Mouse (Mus musculus) ES-E14 (cell line): ENCODE measurements around the gene Sidt1. TPM values are rescaled to one million over a fixed set of nuclear protein-coding genes. Genes with fewer than 3 reads are reported as not detected.

Source experiments
- DNase-seq: peaks from one replicate; pipeline ENCODE4 v3.0.0-alpha.2; 2013; ENCODE audit warnings: low read depth, low spot score
- H3K27ac ChIP-seq: 2 replicates; pipeline ENCODE4 v1.5.1; 2012; ENCODE audit warnings: low read depth, mild to moderate bottlenecking, low read length, moderate library complexity, mixed read lengths; ENCODE audit not compliant: poor library complexity, insufficient read depth, severe bottlenecking
- H3K36me3 ChIP-seq: 2 replicates; pipeline ENCODE4 v1.6.1; 2012; ENCODE audit warnings: mild to moderate bottlenecking, low read length, moderate library complexity, mixed read lengths; ENCODE audit not compliant: control insufficient read depth, poor library complexity, insufficient read depth, severe bottlenecking
- H3K4me1 ChIP-seq, 2 experiments: fragments of 150-350 bp in 1 of 2; sonication (generic) in 1 of 2; 2 replicates each; pipeline ENCODE4 v1.6.1; 2012; ENCODE audit warnings: low read length in 2 of 2, mild to moderate bottlenecking in 1 of 2, mixed read lengths in 1 of 2; ENCODE audit not compliant: control insufficient read depth in 2 of 2, insufficient read depth in 2 of 2, poor library complexity in 1 of 2
- H3K4me3 ChIP-seq, 2 experiments: fragments of 150-350 bp in 1 of 2; sonication (generic) in 1 of 2; 2 replicates each; pipeline ENCODE4 v1.5.1; 2012; ENCODE audit warnings: low read length in 2 of 2, low read depth in 1 of 2, mild to moderate bottlenecking in 1 of 2, mixed read lengths in 1 of 2; ENCODE audit not compliant: insufficient read depth in 1 of 2, poor library complexity in 1 of 2, severe bottlenecking in 1 of 2
- H3K9ac ChIP-seq: 2 replicates; pipeline ENCODE4 v1.6.1; 2012; ENCODE audit warnings: low read depth, mild to moderate bottlenecking, low read length, mixed read lengths; ENCODE audit not compliant: poor library complexity, insufficient read depth, severe bottlenecking
- H3K9me3 ChIP-seq: fragments of 150-350 bp; sonication (generic); 2 replicates; pipeline ENCODE4 v1.6.1; 2012; ENCODE audit warnings: low read depth, mild to moderate bottlenecking, low read length; ENCODE audit not compliant: control insufficient read depth, insufficient read depth
- CHD2 ChIP-seq: IDR thresholded peaks from 2 replicates; pipeline ENCODE4 v1.6.1; 2014; ENCODE audit warnings: mild to moderate bottlenecking, low read depth, low read length, inconsistent platforms
- HCFC1 ChIP-seq: IDR thresholded peaks from 2 replicates; pipeline ENCODE4 v1.6.1; 2012; ENCODE audit warnings: low read length, inconsistent platforms, borderline replicate concordance; ENCODE audit not compliant: insufficient read depth
- MAFK ChIP-seq: IDR thresholded peaks from 2 replicates; pipeline ENCODE4 v1.6.1; 2014; ENCODE audit warnings: mild to moderate bottlenecking, low read depth, low read length, inconsistent platforms; ENCODE audit not compliant: insufficient read depth
- ZC3H11A ChIP-seq: IDR thresholded peaks from 2 replicates; pipeline ENCODE4 v1.6.1; 2012; ENCODE audit warnings: low read depth, mild to moderate bottlenecking, inconsistent platforms, low read length, borderline replicate concordance
- ZNF384 ChIP-seq: IDR thresholded peaks from 2 replicates; pipeline ENCODE4 v1.6.1; 2012; ENCODE audit warnings: low read depth, low read length, inconsistent platforms
- in situ Hi-C, 2 experiments: fragments of 600-800 bp; cut with MboI; formaldehyde crosslinking; loops; one replicate each; pipeline ENCODE4 v1.15.1; 2025; ENCODE audit warnings: low sequenced_read_pairs in 2 of 2, inconsistent platforms in 1 of 2; ENCODE audit not compliant: unreplicated experiment in 2 of 2
- total RNA-seq: library from RNA; depleted of rRNA; stranded (reverse); fragments of 300-350 nt; gene quantifications from 2 replicates; pipeline ENCODE4 v1.2.3, GENCODE M21; 2012

Sidt1 gene
- total RNA-seq, 1 experiment = 0.40 TPM

GRCm38 (mm10) chr16:44271371-44272038 is 61.5 kb downstream of the Sidt1 start:
- DNase-seq = no peak
- Histone ChIP-seq H3K27ac (no peak overlapping the region), H3K36me3 (no peaks in the 10 kb centered on the region), H3K9me3 (no peaks in the 10 kb centered on the region), H3K4me1 (no peaks in the 10 kb centered on the region), H3K4me3 (no peak overlapping the region), H3K9ac (no peak overlapping the region)
- in situ Hi-C loops = no loop called here
- TF ChIP-seq HCFC1 (no peak), MAFK (no peak), ZC3H11A (no peak), ZNF384 (no peak), CHD2 (no peak)

GRCm38 (mm10) chr16:44270606-44271005 is 62.4 kb downstream of the Sidt1 start:
- Histone ChIP-seq H3K9me3 (no peaks in the 10 kb centered on the region), H3K27ac (no peak overlapping the region), H3K36me3 (no peaks in the 10 kb centered on the region), H3K4me3 (no peak overlapping the region), H3K9ac (no peak overlapping the region), H3K4me1 (peaks cover 0 to under 1% of the 10 kb centered on the region in 2 experiments; a peak in 1 of 4 replicates)
- no peak for TF ChIP-seq ZNF384
- TF ChIP-seq ZC3H11A = no peak
- in situ Hi-C loops = no loop called here
- no peak for DNase-seq

GRCm38 (mm10) chr16:44269578-44269977 is 63.4 kb downstream of the Sidt1 start:
- no peak for DNase-seq
- no peaks in the 10 kb centered on the region for H3K9me3 ChIP-seq
- in situ Hi-C loops = no loop called here

DNA sequence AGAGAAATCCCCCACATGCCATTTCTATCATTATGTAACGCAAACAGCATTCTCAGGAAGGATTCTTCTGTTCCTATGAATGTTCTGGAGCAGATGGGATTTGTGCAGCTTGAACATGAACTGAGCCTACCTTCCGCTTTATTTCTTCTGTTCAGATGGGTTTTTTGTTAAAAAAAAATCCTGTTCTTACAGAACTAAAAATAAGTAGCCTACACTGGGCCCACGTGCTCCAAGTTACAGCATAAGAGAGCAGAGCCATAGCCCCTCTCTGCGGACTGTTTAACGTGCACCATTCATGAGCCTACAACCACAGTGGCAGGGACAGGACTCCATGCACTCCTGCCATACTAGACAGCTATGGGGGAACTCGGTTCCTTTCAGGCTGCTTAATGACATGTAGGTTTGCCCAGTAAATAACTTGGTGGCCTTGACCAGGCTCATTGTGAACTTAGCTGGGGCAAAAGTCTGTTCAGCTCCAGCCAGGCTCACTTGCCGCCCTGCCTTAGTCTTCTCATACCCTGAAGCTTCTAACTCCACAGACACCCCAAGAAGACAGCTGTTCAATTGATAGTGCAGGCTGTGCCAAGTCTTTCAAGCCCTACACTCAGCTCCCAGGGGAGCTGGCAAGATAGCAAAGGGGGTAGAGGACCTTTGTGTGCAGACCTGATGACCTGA is 64.3 kb downstream of the Sidt1 start:
- Histone ChIP-seq H3K9me3 (no peaks in the 10 kb centered on the region), H3K9ac (no peak overlapping the region), H3K4me1 (peaks cover 0 to 2% of the 10 kb centered on the region in 2 experiments; a peak in 1 of 4 replicates), H3K27ac (no peak overlapping the region), H3K36me3 (no peaks in the 10 kb centered on the region), H3K4me3 (no peak overlapping the region)
- TF ChIP-seq ZNF384 (no peak), ZC3H11A (no peak), MAFK (no peak), HCFC1 (no peak), CHD2 (no peak)
- no peak for DNase-seq
- in situ Hi-C loops = no loop called here

More at GRCm38 (mm10) chr16:44269578-44269977, 63.4 kb downstream of the Sidt1 start:
- TF ChIP-seq ZC3H11A = no peak
- TF ChIP-seq CHD2 = no peak
- no peak for TF ChIP-seq MAFK
- TF ChIP-seq ZNF384 = no peak
- no peak for TF ChIP-seq HCFC1
- Histone ChIP-seq H3K4me1 (peaks cover 0 to 2% of the 10 kb centered on the region in 2 experiments; a peak in 1 of 4 replicates), H3K4me3 (no peak overlapping the region), H3K36me3 (no peaks in the 10 kb centered on the region), H3K9ac (no peak overlapping the region), H3K27ac (no peak overlapping the region)
